Mouse (Mus musculus): ENCODE measurements around the gene Myo10. TPM values are rescaled to one million over a fixed set of nuclear protein-coding genes. Genes with fewer than 3 reads are reported as not detected.

The Myo10 gene
- polyA plus RNA-seq, 1 experiment = 32.8 TPM

GRCm38 (mm10) chr15:25625471-25625870 lies 3.1 kb downstream of the Myo10 start:
- H3K4me3 ChIP-seq (ENCODE audit: insufficient read depth, low read length) = no peak overlapping the region
- TF ChIP-seq CTCF (IDR thresholded peaks at IDR 0.05; ENCODE audit: extremely low read depth, insufficient read depth, low read length) = no peak
- TF ChIP-seq POLR2A (IDR thresholded peaks at IDR 0.05; ENCODE audit: extremely low read depth, insufficient read depth, low read length) = no peak
- H3K4me1 ChIP-seq (ENCODE audit: control insufficient read depth, insufficient read depth, low read length) = no peaks in the 10 kb centered on the region
- H3K27ac ChIP-seq (ENCODE audit: insufficient read depth, low read length) = no peak overlapping the region

- no peaks in the 10 kb centered on the region for H3K4me1 ChIP-seq (ENCODE audit: control insufficient read depth, insufficient read depth, low read length)
- no peak overlapping the region for H3K27ac ChIP-seq (ENCODE audit: insufficient read depth, low read length)
- TF ChIP-seq CTCF (IDR thresholded peaks at IDR 0.05; ENCODE audit: extremely low read depth, insufficient read depth, low read length) = no peak
- TF ChIP-seq POLR2A (IDR thresholded peaks at IDR 0.05; ENCODE audit: extremely low read depth, insufficient read depth, low read length) = no peak
- H3K4me3 ChIP-seq (ENCODE audit: insufficient read depth, low read length) = no peak overlapping the region
Observed at GRCm38 (mm10) chr15:25627012-25627411, 4.7 kb downstream of the Myo10 start.

- Histone ChIP-seq H3K27ac (ENCODE audit: insufficient read depth, low read length) (no peak overlapping the region), H3K4me1 (ENCODE audit: control insufficient read depth, insufficient read depth, low read length) (no peaks in the 10 kb centered on the region), H3K4me3 (ENCODE audit: insufficient read depth, low read length) (no peak overlapping the region)
- no peak for TF ChIP-seq CTCF (IDR thresholded peaks at IDR 0.05; ENCODE audit: extremely low read depth, insufficient read depth, low read length)
- no peak for TF ChIP-seq POLR2A (IDR thresholded peaks at IDR 0.05; ENCODE audit: extremely low read depth, insufficient read depth, low read length)
Observed at GRCm38 (mm10) chr15:25628251-25628650, 5.9 kb downstream of the Myo10 start.

GRCm38 (mm10) chr15:25630716-25631115 lies 8.4 kb downstream of the Myo10 start:
- Histone ChIP-seq H3K27ac (ENCODE audit: insufficient read depth, low read length) (no peak overlapping the region), H3K4me1 (ENCODE audit: control insufficient read depth, insufficient read depth, low read length) (no peaks in the 10 kb centered on the region), H3K4me3 (ENCODE audit: insufficient read depth, low read length) (no peak overlapping the region)
- TF ChIP-seq CTCF (IDR thresholded peaks at IDR 0.05; ENCODE audit: extremely low read depth, insufficient read depth, low read length) (no peak), POLR2A (IDR thresholded peaks at IDR 0.05; ENCODE audit: extremely low read depth, insufficient read depth, low read length) (no peak)

- TF ChIP-seq POLR2A (IDR thresholded peaks at IDR 0.05; ENCODE audit: extremely low read depth, insufficient read depth, low read length) (no peak), CTCF (IDR thresholded peaks at IDR 0.05; ENCODE audit: extremely low read depth, insufficient read depth, low read length) (no peak)
- H3K4me3 ChIP-seq (ENCODE audit: insufficient read depth, low read length) = no peak overlapping the region
- H3K4me1 ChIP-seq (ENCODE audit: control insufficient read depth, insufficient read depth, low read length) = no peaks in the 10 kb centered on the region
- no peak overlapping the region for H3K27ac ChIP-seq (ENCODE audit: insufficient read depth, low read length)
Observed at GRCm38 (mm10) chr15:25631332-25631731, 9.0 kb downstream of the Myo10 start.

- H3K27ac ChIP-seq (ENCODE audit: insufficient read depth, low read length) = no peak overlapping the region
- no peak for TF ChIP-seq POLR2A (IDR thresholded peaks at IDR 0.05; ENCODE audit: extremely low read depth, insufficient read depth, low read length)
- TF ChIP-seq CTCF (IDR thresholded peaks at IDR 0.05; ENCODE audit: extremely low read depth, insufficient read depth, low read length) = no peak
Observed at GRCm38 (mm10) chr15:25632902-25633301, 10.6 kb downstream of the Myo10 start.

GRCm38 (mm10) chr15:25633674-25634340 lies 11.5 kb downstream of the Myo10 start:
- TF ChIP-seq CTCF (IDR thresholded peaks at IDR 0.05; ENCODE audit: extremely low read depth, insufficient read depth, low read length) (no peak), POLR2A (IDR thresholded peaks at IDR 0.05; ENCODE audit: extremely low read depth, insufficient read depth, low read length) (no peak)
- H3K4me1 ChIP-seq (ENCODE audit: control insufficient read depth, insufficient read depth, low read length) = no peaks in the 10 kb centered on the region
- no peak overlapping the region for H3K27ac ChIP-seq (ENCODE audit: insufficient read depth, low read length)
- H3K4me3 ChIP-seq (ENCODE audit: insufficient read depth, low read length) = no peak overlapping the region

More at GRCm38 (mm10) chr15:25632902-25633301, 10.6 kb downstream of the Myo10 start:
- Histone ChIP-seq H3K4me3 (ENCODE audit: insufficient read depth, low read length) (no peak overlapping the region), H3K4me1 (ENCODE audit: control insufficient read depth, insufficient read depth, low read length) (no peaks in the 10 kb centered on the region)

GRCm38 (mm10) chr15:25637727-25638126 lies 15.4 kb downstream of the Myo10 start:
- TF ChIP-seq POLR2A (IDR thresholded peaks at IDR 0.05; ENCODE audit: extremely low read depth, insufficient read depth, low read length) (no peak), CTCF (IDR thresholded peaks at IDR 0.05; ENCODE audit: extremely low read depth, insufficient read depth, low read length) (no peak)

GRCm38 (mm10) chr15:25639217-25639616 lies 16.9 kb downstream of the Myo10 start:
- Histone ChIP-seq H3K27ac (ENCODE audit: insufficient read depth, low read length) (no peak overlapping the region), H3K4me1 (ENCODE audit: control insufficient read depth, insufficient read depth, low read length) (no peaks in the 10 kb centered on the region), H3K4me3 (ENCODE audit: insufficient read depth, low read length) (no peak overlapping the region)
- TF ChIP-seq POLR2A (IDR thresholded peaks at IDR 0.05; ENCODE audit: extremely low read depth, insufficient read depth, low read length) (no peak), CTCF (IDR thresholded peaks at IDR 0.05; ENCODE audit: extremely low read depth, insufficient read depth, low read length) (no peak)

More at GRCm38 (mm10) chr15:25637727-25638126, 15.4 kb downstream of the Myo10 start:
- Histone ChIP-seq H3K4me1 (ENCODE audit: control insufficient read depth, insufficient read depth, low read length) (no peaks in the 10 kb centered on the region), H3K4me3 (ENCODE audit: insufficient read depth, low read length) (no peak overlapping the region), H3K27ac (ENCODE audit: insufficient read depth, low read length) (no peak overlapping the region)

All from cortical plate, adult 2 months (tissue).